Mouse (Mus musculus) lung, postnatal 10 days (tissue): ENCODE results near the gene Cd4.
A peak's percentile ranks its signal among the peaks of the same experiment; 100 is the strongest.

ENCODE experiments used
- DNase-seq: peaks from one replicate; pipeline ENCODE4 v3.0.0; 2021

Gene Cd4

DNA sequence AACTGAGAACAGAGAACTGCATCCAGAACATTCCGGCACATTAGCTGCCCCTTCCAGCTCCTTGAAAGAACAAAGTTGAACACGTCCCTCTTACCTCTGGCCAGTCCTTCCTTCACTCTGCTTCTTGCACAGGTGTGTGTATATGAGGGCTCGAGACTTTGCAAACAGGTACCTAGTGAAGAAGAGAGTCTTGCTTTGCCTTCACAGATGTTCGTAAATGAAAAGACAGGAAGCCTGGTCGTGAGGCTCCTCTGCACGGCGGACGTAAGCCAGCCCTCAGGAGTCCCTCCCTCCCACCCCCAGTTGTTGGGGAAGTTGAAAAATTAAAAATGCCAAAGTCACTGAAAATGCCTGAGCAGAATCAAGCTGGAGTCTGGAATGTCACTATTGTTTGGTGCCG is at the start of gene Cd4:
Cd4 (minus strand) TSS at position 236 of the 400 bp plus-strand sequence.
- no peak for DNase-seq

- peak; percentile 28 for DNase-seq
Measured at GRCm38 (mm10) chr6:124937493-124937892, 49.5 kb upstream of the Cd4 start.

- no peak for DNase-seq
Measured at GRCm38 (mm10) chr6:124936681-124937080, 48.7 kb upstream of the Cd4 start.

GRCm38 (mm10) chr6:124934670-124935069 is 46.6 kb upstream of the Cd4 start:
- no peak for DNase-seq

DNA sequence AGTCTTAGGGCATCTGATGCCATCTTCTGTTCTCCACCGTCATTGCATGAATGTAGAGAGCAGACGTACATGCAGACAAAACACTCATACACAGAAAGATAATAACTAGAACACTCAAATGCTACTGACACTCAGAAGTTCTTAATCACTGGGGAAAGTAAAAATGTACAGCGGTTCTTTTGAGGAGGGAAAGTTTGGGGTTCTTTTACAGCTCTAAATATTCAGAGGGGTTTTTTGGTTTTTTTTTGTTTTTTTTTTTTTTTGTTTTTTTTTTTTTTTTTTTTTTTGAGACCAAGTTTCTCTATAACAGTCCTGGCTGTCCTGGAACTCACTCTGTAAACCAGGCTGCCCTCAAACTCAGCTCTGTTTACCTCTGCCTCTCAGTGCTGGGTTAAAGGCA is 45.1 kb upstream of the Cd4 start:
- DNase-seq, result no peak

GRCm38 (mm10) chr6:124932314-124932695 is 44.3 kb upstream of the Cd4 start:
- DNase-seq, result no peak

- DNase-seq, result peak; percentile 81
Measured at GRCm38 (mm10) chr6:124931525-124932313, 43.7 kb upstream of the Cd4 start.

GRCm38 (mm10) chr6:124930754-124931524 is 42.9 kb upstream of the Cd4 start, which contains the start of gene Mlf2:
Gene Mlf2 (plus strand): TSS chr6:124931386.
- DNase-seq, result peak; percentile 99

DNA sequence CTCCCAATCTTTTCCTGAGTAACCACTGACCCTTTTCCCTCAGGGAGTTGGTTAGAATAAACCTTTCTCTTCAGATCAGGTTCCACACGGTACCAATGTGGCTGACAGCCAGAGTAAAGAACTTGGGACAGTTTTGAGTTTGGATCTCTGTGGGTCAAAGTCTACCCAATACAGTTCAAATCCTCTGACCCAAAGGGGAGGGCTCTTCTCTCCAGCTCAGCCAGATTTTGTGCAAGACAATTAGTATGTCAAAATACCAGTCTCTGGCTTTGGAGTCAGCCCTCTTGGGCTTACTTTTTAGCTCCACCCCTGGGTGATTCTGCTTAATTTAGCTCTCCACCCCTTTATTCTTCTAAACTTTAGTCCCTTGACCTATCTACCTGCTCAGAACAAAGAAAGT is 42.2 kb upstream of the Cd4 start:
- DNase-seq, result peak; percentile 59

GRCm38 (mm10) chr6:124925941-124926340 is 37.9 kb upstream of the Cd4 start:
- DNase-seq, result peak; percentile 92

GRCm38 (mm10) chr6:124925173-124925793 is 37.3 kb upstream of the Cd4 start:
- DNase-seq, result no peak

- DNase-seq, result no peak
Measured at GRCm38 (mm10) chr6:124921539-124921938, 33.5 kb upstream of the Cd4 start.

DNA sequence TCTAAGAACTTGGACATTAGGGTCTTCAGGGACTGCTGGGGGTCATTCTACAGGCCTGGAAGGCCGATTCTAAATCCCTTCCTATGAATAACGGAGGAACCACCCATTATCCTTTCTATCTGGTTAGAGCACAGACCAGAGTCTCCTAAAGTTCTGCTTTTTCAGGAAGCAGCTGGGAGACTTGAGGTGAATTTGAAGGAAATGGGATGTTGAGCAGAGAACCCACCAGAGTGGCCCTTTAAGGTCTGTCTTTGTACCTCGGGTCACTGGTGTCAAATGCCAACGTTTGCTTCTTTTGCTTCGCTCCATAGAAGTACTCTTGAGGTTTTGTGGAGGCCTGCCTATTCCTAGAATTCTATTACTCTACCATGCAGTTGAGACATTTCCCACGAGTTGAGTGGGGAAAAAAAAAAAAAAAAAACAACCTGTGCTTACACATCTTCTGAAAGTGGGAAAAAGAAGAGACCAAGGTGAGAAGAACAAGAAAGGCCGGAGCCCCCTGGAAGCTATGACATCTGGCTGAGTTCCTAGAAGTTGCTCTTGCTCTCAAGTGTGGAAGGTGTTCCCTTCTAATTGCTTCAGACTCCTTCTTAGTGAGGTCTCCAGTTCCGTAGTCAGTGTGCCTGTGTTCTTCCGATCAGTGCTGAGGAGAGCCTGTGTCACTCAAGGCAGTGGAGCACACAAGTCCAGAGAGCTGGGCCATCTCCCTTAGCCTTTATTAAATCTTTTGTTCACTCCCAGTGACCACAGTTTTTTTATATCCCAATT is 32.5 kb upstream of the Cd4 start:
- DNase-seq, result no peak

- DNase-seq, result peak; percentile 97
Measured at GRCm38 (mm10) chr6:124919695-124920317, 31.8 kb upstream of the Cd4 start, which contains the start of gene Ptms. Gene Ptms (minus strand): TSS chr6:124920103.

GRCm38 (mm10) chr6:124918890-124919627 is 31.0 kb upstream of the Cd4 start:
- no peak for DNase-seq

GRCm38 (mm10) chr6:124918331-124918690 is 30.3 kb upstream of the Cd4 start:
- no peak for DNase-seq

- DNase-seq, result peak; percentile 96
Measured at GRCm38 (mm10) chr6:124917518-124918330, 29.7 kb upstream of the Cd4 start.

GRCm38 (mm10) chr6:124916695-124917517 is 28.9 kb upstream of the Cd4 start:
- DNase-seq, result peak; percentile 95

- no peak for DNase-seq
Measured at GRCm38 (mm10) chr6:124915942-124916694, 28.1 kb upstream of the Cd4 start.
